Mouse (Mus musculus): ENCODE measurements around the gene Il17rb.

GRCm38 (mm10) chr14:30046976-30047375 lies 38.3 kb upstream of the Il17rb start:
- TF ChIP-seq CTCF (IDR thresholded peaks at IDR 0.05; ENCODE audit: extremely low read depth, insufficient read depth, low read length) = no peak
- no peak for TF ChIP-seq POLR2A (IDR thresholded peaks at IDR 0.05; ENCODE audit: extremely low read depth, insufficient read depth, low read length)
